Mouse (Mus musculus) thymus, adult 2 months (tissue): ENCODE measurements around the gene Abraxas2.

Source experiments
- CTCF ChIP-seq: fragments of 200-500 bp; IDR thresholded peaks from 2 replicates; pipeline ENCODE4 v1.5.1; 2012; ENCODE audit warnings: mild to moderate bottlenecking, control low read depth, low read length, moderate library complexity, borderline replicate concordance; ENCODE audit not compliant: control insufficient read depth, poor library complexity, insufficient read depth; ENCODE audit errors: extremely low read depth
- POLR2A ChIP-seq: fragments of 200-500 bp; IDR thresholded peaks from 2 replicates; pipeline ENCODE4 v1.6.1; 2012; ENCODE audit warnings: mild to moderate bottlenecking, low read length, control low read depth, moderate library complexity; ENCODE audit not compliant: control insufficient read depth, poor library complexity, insufficient read depth; ENCODE audit errors: extremely low read depth

DNA sequence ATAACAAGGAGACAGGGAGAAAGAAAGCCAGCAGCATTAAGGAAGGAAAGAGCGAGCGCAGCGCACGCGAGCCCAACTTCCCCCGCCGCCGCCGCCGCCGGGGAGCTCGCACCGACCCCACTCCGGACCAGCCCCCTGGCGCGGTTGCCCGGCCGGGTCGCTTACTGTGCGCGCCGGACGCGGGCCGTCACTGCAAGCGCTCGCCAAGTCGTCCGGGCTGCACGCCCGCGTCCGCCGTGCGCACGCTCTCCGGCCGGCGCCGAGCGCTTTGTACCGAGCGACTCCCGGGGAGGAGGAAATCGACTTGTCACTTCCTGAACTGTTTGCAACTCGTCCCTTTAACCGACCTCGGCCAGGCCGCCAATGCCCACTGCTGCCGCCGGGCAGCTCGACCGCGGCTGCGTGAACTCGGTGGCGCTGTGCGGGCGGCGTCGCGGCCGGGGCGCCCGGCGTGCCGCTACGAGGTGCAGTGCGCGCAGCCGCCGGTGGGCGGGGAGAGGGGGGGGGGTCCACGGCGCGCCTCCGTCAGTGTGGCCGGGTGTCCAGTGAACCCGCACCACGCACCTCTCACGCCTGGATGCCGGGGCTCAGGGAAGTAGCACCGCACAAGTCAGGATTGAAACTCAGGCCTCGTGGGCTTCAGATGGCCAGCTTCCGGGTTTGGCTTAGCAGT, 45.5 kb upstream of the Abraxas2 start, which contains the start of gene Fam53b:
- TF ChIP-seq POLR2A (no peak; the same call in 1 of the 2 replicates), CTCF (peak; percentile 64)
